Mouse (Mus musculus) thymus, adult 2 months (tissue): ENCODE data around the gene Ncmap. TPM values are rescaled to one million over a fixed set of nuclear protein-coding genes. Genes with fewer than 3 reads are reported as not detected.

ENCODE experiments used
- DNase-seq: peaks from one replicate; pipeline ENCODE4 v3.0.0; 2021
- H3K27ac ChIP-seq: fragments of 200-500 bp; 2 replicates; pipeline ENCODE4 v1.5.1; 2012; ENCODE audit warnings: low read length, control low read depth; ENCODE audit not compliant: control insufficient read depth, insufficient read depth
- H3K27me3 ChIP-seq: fragments of 200-500 bp; 2 replicates; pipeline ENCODE4 v1.6.1; 2012; ENCODE audit warnings: mild to moderate bottlenecking, low read length, moderate library complexity, mixed read lengths; ENCODE audit not compliant: control insufficient read depth, insufficient read depth
- H3K36me3 ChIP-seq: fragments of 200-500 bp; 2 replicates; pipeline ENCODE4 v1.6.1; 2012; ENCODE audit warnings: mild to moderate bottlenecking, low read length, moderate library complexity; ENCODE audit not compliant: control insufficient read depth, insufficient read depth
- H3K4me1 ChIP-seq: fragments of 200-500 bp; replicated peaks from 2 replicates; pipeline ENCODE4 v1.6.1; 2012; ENCODE audit warnings: low read length; ENCODE audit not compliant: control insufficient read depth, insufficient read depth
- H3K4me3 ChIP-seq: fragments of 200-500 bp; 2 replicates; pipeline ENCODE4 v1.5.1; 2012; ENCODE audit warnings: mild to moderate bottlenecking, low read length, control low read depth, moderate library complexity; ENCODE audit not compliant: control insufficient read depth, insufficient read depth
- CTCF ChIP-seq: fragments of 200-500 bp; IDR thresholded peaks from 2 replicates; pipeline ENCODE4 v1.5.1; 2012; ENCODE audit warnings: mild to moderate bottlenecking, control low read depth, low read length, moderate library complexity, borderline replicate concordance; ENCODE audit not compliant: control insufficient read depth, poor library complexity, insufficient read depth; ENCODE audit errors: extremely low read depth
- POLR2A ChIP-seq: fragments of 200-500 bp; IDR thresholded peaks from 2 replicates; pipeline ENCODE4 v1.6.1; 2012; ENCODE audit warnings: mild to moderate bottlenecking, low read length, control low read depth, moderate library complexity; ENCODE audit not compliant: control insufficient read depth, poor library complexity, insufficient read depth; ENCODE audit errors: extremely low read depth
- WGBS: fragments of 180-500 bp; shearing (Covaris S2); methylation state at CpG from one replicate; pipeline ENCODE4 v1.1.7; 2018; 5-methylcytosine and 5-hydroxymethylcytosine counted together
- polyA plus RNA-seq: library from polyadenylated mRNA; depleted of rRNA; stranded (reverse); fragments of >200 nt; gene quantifications from 2 replicates; pipeline ENCODE4 v1.2.3, GENCODE M21; 2012; rRNA removed

The Ncmap gene
- 0.96 and 2.0 TPM in 2 replicates for polyA plus RNA-seq

DNA sequence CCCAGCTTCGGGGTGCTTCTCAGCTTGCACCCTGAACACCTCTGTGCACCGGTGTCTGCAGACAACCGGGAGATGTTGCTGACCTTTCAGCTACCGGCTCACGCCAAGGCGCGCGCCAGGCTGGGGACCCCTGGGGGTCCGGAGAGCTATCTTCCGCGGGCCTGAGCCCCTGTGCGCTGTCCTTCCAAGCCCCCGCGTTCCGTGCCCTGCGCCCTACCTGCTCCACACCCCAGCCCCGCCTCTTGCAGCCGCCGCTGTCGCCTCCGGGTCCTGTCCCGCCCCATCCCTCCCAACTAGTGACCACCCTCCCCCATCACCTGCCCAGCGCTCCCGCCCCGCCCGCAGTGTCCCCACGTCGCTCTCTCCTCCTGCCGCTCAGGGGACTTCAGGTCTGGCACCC, at the start of gene Ncmap:
Gene Ncmap, minus strand, starts transcription at position 237 of the 400 bp plus-strand sequence.
- no peak for DNase-seq
- Histone ChIP-seq H3K27me3 (peaks cover 6% of the 10 kb centered on the region; the same call in 1 of the 2 replicates), H3K4me1 (no peaks in the 10 kb centered on the region), H3K36me3 (no peaks in the 10 kb centered on the region), H3K4me3 (no peak within 1 kb of the TSS), H3K27ac (no peak within 1 kb of the TSS)
- TF ChIP-seq POLR2A, result no peak
- TF ChIP-seq CTCF, result no peak
- WGBS, result 5% methylated on average over 29 of the region's 29 CpGs

DNA sequence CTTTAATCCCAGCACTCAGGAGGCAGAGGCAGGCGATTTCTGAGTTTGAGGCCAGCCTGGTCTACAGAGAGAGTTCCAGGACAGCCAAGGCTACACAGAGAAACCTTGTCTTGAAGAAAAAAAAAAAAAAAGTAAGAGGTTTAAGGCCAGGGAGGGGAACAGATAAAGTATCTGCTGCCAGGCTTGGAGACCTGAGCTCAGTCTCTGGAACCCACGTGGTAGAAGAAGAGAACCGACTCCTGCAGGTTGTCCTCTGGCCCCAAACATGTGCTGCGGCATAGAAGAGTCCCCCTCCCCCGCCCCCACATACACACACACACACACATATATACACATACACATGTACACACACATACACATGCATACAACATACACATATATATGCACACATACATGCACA, 44.4 kb upstream of the Ncmap start:
- H3K4me3 ChIP-seq, result no peak overlapping the region
- 89% methylated on average over 5 of the region's 5 CpGs for WGBS
- no peaks in the 10 kb centered on the region for H3K27me3 ChIP-seq
- H3K27ac ChIP-seq, result no peak overlapping the region
- peaks cover 11% of the 10 kb centered on the region for H3K4me1 ChIP-seq
- no peak for DNase-seq
- no peaks in the 10 kb centered on the region for H3K36me3 ChIP-seq
- TF ChIP-seq POLR2A (no peak), CTCF (no peak)

DNA sequence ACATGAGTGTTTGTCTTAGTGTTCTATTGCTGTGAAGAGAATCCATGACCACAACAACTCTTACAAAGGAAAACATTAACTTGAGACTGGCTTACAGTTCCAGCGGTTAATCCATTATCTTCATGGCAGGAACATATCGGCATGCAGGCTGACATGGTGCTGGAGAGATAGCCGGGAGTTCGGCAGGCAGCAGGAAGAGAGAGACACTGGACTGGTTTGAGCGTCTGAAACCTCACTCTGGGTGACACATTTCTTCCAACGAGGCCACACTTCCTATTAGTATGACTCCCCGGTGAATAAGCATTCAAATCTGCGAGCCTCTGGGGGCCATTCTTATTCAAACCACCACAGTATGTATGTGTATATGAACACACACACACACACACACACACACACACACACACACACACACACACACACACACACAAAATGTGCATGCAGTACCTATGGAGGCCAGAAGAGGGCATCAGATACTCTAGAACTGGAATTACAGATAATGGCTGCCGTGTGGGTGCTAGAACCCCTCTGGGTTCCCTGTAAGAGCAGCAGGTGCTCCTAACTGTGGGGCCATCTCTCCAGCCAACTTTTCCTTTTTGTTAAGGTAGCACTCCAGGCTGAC, 42.0 kb upstream of the Ncmap start:
- Histone ChIP-seq H3K27ac (no peak overlapping the region), H3K36me3 (no peaks in the 10 kb centered on the region), H3K4me3 (no peak overlapping the region), H3K4me1 (peaks cover 24% of the 10 kb centered on the region), H3K27me3 (no peaks in the 10 kb centered on the region)
- 28% methylated on average over 9 of the region's 9 CpGs for WGBS
- DNase-seq, result peak; percentile 46
- no peak for TF ChIP-seq POLR2A
- TF ChIP-seq CTCF, result no peak

DNA sequence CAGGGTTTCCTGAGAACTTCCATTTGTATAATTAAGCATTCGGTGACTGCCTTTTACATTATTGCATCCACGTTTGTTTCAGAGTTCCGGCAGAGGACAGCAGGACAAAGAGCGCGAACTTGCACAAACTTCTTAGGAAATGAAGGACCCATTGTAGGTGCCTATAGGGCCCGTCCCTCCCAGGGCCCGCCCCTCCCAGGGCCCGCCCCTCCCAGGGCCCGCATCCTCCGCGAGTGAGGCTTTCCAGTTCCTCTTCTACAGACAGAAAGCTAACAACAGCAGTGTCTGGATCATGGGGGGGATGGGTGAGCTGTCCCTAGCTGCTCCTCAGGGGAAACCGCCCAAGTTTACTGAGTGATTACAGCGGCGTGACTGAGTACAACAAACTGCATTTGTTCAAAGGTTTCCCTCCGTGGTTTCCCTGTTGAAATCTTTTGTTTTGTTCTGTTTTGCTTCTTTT, 41.2 kb upstream of the Ncmap start:
- H3K4me1 ChIP-seq, result peaks cover 28% of the 10 kb centered on the region
- peak overlapping the region; percentile 62; the same call in 1 of the 2 replicates for H3K27ac ChIP-seq
- H3K36me3 ChIP-seq, result no peaks in the 10 kb centered on the region
- DNase-seq, result peak; percentile 69
- no peaks in the 10 kb centered on the region for H3K27me3 ChIP-seq
- no peak overlapping the region for H3K4me3 ChIP-seq
- WGBS, result under 1% methylated on average over 15 of the region's 15 CpGs
- TF ChIP-seq CTCF (no peak), POLR2A (0 out of 2 replicates have a peak, but pooled peaks have one; percentile 18)

DNA sequence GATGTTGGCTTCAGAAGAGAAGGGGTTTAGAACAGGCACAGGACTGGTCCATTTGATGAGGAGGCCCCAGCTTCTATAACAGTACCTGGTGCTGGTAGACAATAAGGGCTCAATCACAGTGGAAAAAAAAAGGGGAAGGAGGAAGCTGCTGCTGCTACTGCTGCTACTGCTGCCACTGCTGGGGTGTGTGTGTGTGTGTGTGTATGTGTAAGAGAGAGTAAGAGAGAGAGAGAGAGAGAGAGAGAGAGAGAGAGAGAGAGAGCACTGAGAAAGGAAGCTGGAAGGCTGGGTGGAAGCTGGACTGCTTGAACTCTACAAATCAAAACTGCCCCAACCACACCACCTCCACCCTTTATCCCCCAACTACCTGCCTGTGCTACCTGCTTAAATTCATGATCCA, 39.9 kb upstream of the Ncmap start:
- Histone ChIP-seq H3K27me3 (no peaks in the 10 kb centered on the region), H3K36me3 (no peaks in the 10 kb centered on the region), H3K27ac (no peak overlapping the region), H3K4me1 (peaks cover 37% of the 10 kb centered on the region), H3K4me3 (no peak overlapping the region)
- no peak for TF ChIP-seq CTCF
- DNase-seq, result no peak

DNA sequence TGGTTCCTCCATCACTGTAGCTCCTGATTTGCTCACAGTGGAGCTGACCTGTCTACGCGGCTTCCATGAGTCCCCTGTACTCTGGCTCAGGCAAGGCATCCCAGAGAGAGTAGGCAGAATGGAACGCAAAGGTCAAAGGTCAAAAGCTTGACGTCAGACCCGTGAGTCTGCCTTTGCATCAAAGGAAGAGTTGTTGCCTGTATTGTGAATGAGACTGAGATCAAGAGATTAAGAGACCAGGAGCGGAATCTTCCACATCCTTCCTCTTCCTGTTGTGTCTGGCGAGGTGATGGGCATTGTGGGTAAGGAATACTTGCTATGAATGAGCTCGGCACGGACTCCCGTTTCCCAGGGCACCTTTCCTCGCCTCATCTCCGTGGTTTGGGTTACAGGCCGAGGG, 38.3 kb upstream of the Ncmap start:
- DNase-seq, result peak; percentile 25
- H3K36me3 ChIP-seq, result no peaks in the 10 kb centered on the region
- 0 out of 2 replicates have a peak overlapping the region, but pooled peaks have one; percentile 11 for H3K27ac ChIP-seq
- TF ChIP-seq POLR2A (no peak), CTCF (no peak)
- no peaks in the 10 kb centered on the region for H3K27me3 ChIP-seq
- H3K4me1 ChIP-seq, result peaks cover 41% of the 10 kb centered on the region
- no peak overlapping the region for H3K4me3 ChIP-seq
- 36% methylated on average over 13 of the region's 13 CpGs for WGBS
